In genomic region chr3:21995566-21996391, GRCm38 (mm10) we compare ENCODE assay signal across 8 mouse cellular contexts.
A peak's percentile ranks its signal among the peaks of the same experiment; 100 is the strongest.
DNase-seq lines count a peak whose midpoint lies in the region; ATAC-seq lines count a peak whose summit lies in the region.
"Had no signal": no experiment of that assay in that cellular context is flagged by ENCODE, and none has a peak within 500 bp of the region (broad histone marks: within the 10 kb centered on the region; RNA-seq: fewer than 3 reads in every experiment).

No protein-coding gene starts in this region.

- intact Hi-C loops in left cerebral cortex, postnatal 25 days (cut with DNase I): no loop called here

- peak; percentile 93 for DNase-seq in 416B (ENCODE audit: low read depth)
- DNase-seq in CD4-positive, CD25-positive, alpha-beta regulatory T cell, adult 2 months (ENCODE audit: low read depth, low spot score): peak; percentile 38
- peak; percentile 73 to 91 for DNase-seq in kidney, postnatal 36 days
- DNase-seq in left cerebral cortex, postnatal 25 days (ENCODE audit: low spot score in 2 of 2): no peak
- DNase-seq in frontal cortex, postnatal 14 days (ENCODE audit: low spot score in 2 of 2): no peak
- DNase-seq in urinary bladder, postnatal 4 days (ENCODE audit: low spot score in 2 of 2): no peak
- DNase-seq: cerebellum, adult 9-11 months had no signal

- ATAC-seq in common myeloid progenitor, adult 5-6 weeks (replicated peaks; ENCODE audit: low read depth, poor library complexity, severe bottlenecking): peak; percentile 64

Comparison
In these comparisons a context has a peak if more than half of its experiments do, and no peak if none do; other contexts are left out.
1. DNase-seq: peak in 416B (single experiment), CD4-positive, CD25-positive, alpha-beta regulatory T cell, adult 2 months (single experiment) and kidney, postnatal 36 days (2 of 2); none in left cerebral cortex, postnatal 25 days (0 of 2), frontal cortex, postnatal 14 days (0 of 2) and urinary bladder, postnatal 4 days (0 of 2).